Mouse (Mus musculus): ENCODE measurements around the gene Plin5. TPM values are rescaled to one million over a fixed set of nuclear protein-coding genes. Genes with fewer than 3 reads are reported as not detected.

The Plin5 gene
- polyA plus RNA-seq, 2 experiments: 0.10 TPM; not detected in 1

DNA sequence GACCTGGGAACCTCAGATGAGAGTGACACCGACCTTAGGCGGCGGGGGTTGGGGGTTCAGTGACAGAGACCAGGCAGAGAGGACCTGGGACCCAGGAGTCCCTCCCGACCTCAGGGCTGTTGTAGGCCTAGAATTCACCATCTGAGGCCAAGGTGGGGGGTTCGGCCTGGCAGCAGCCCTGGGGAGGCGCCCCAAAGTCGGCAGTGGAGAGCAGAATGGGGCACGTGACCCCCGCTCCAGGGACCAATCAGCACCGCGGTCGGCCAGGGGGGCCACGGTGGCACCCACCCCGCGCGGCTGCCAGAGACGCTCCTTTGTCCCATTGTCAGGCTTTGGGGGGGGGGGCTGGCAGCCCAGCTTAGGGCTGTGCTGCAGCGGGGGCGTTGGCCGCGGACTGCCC, 22.0 kb upstream of the Plin5 start:
- peak overlapping the region; percentile 98 for H3K4me2 ChIP-seq (replicated peaks; ENCODE audit: low read depth, low read length, severe bottlenecking)
- DNase-seq (ENCODE audit: low spot score): no peak
- TF ChIP-seq POLR2A (IDR thresholded peaks at IDR 0.05; ENCODE audit: borderline replicate concordance, extremely low read depth, insufficient read depth, insufficient read length): no peak
- H3K27ac ChIP-seq (replicated peaks; ENCODE audit: low read depth, low read length): no peak overlapping the region
- peaks cover 15% of the 10 kb centered on the region; the same call in 1 of the 2 replicates for H3K4me1 ChIP-seq (ENCODE audit: control insufficient read depth, insufficient read depth, low read length)
- H3K27me3 ChIP-seq (ENCODE audit: control insufficient read depth, insufficient read depth, low read length): peaks cover 52% of the 10 kb centered on the region
- no peaks in the 10 kb centered on the region for H3K9me3 ChIP-seq (ENCODE audit: control insufficient read depth, low read length)
- no peaks in the 10 kb centered on the region for H3K36me3 ChIP-seq (ENCODE audit: control insufficient read depth, insufficient read depth, low read length)
- 6% methylated on average over 8 of the region's 21 CpGs for WGBS
- peak overlapping the region; percentile 66 for H3K9ac ChIP-seq (ENCODE audit: low read depth, low read length, severe bottlenecking)
- no peak for ATAC-seq (ENCODE audit: low FRiP score, low read depth)
- H3K4me3 ChIP-seq (replicated peaks; ENCODE audit: low read length): peak overlapping the region; percentile 72

GRCm38 (mm10) chr17:56137839-56138613, 20.6 kb upstream of the Plin5 start:
- Histone ChIP-seq H3K4me3 (replicated peaks; ENCODE audit: low read length) (no peak overlapping the region), H3K4me2 (replicated peaks; ENCODE audit: low read depth, low read length, severe bottlenecking) (peak overlapping the region; percentile 18), H3K9ac (ENCODE audit: low read depth, low read length, severe bottlenecking) (no peak overlapping the region), H3K27me3 (ENCODE audit: control insufficient read depth, insufficient read depth, low read length) (peaks cover 51% of the 10 kb centered on the region), H3K4me1 (ENCODE audit: control insufficient read depth, insufficient read depth, low read length) (peaks cover 21% of the 10 kb centered on the region; the same call in 1 of the 2 replicates), H3K9me3 (ENCODE audit: control insufficient read depth, low read length) (no peaks in the 10 kb centered on the region), H3K36me3 (ENCODE audit: control insufficient read depth, insufficient read depth, low read length) (no peaks in the 10 kb centered on the region), H3K27ac (replicated peaks; ENCODE audit: low read depth, low read length) (no peak overlapping the region)
- TF ChIP-seq POLR2A (IDR thresholded peaks at IDR 0.05; ENCODE audit: borderline replicate concordance, extremely low read depth, insufficient read depth, insufficient read length): no peak
- DNase-seq (ENCODE audit: low spot score): no peak
- no peak for ATAC-seq (ENCODE audit: low FRiP score, low read depth)
- WGBS: 15% methylated on average over 25 of the region's 25 CpGs

DNA sequence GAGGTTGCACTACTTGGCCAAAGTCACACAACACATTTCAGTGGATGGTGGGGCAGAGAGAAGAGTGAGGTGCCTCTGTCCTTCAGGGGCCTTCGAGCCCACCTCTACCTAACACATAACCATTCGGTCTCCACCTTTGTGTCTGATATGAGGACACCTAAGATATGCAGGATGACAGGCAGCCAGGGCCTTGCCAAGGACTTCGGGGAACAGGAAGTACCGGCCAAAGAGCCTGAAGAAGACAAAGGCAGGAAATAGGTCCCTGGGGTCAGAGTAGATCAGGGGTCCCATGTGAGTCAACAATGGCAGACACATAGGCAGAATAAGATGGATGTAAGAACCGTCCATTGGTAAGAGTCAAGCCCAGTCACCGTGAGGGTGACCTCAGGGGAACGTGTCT, 19.2 kb upstream of the Plin5 start:
- TF ChIP-seq POLR2A (IDR thresholded peaks at IDR 0.05; ENCODE audit: borderline replicate concordance, extremely low read depth, insufficient read depth, insufficient read length): no peak
- no peak overlapping the region for H3K9ac ChIP-seq (ENCODE audit: low read depth, low read length, severe bottlenecking)
- no peak overlapping the region for H3K4me2 ChIP-seq (replicated peaks; ENCODE audit: low read depth, low read length, severe bottlenecking)
- H3K36me3 ChIP-seq (ENCODE audit: control insufficient read depth, insufficient read depth, low read length): no peaks in the 10 kb centered on the region
- no peak overlapping the region for H3K4me3 ChIP-seq (replicated peaks; ENCODE audit: low read length)
- peaks cover 12% of the 10 kb centered on the region; the same call in 1 of the 2 replicates for H3K4me1 ChIP-seq (ENCODE audit: control insufficient read depth, insufficient read depth, low read length)
- ATAC-seq (ENCODE audit: low FRiP score, low read depth): no peak
- 97% methylated on average over 7 of the region's 7 CpGs for WGBS
- no peak overlapping the region for H3K27ac ChIP-seq (replicated peaks; ENCODE audit: low read depth, low read length)
- DNase-seq (ENCODE audit: low spot score): no peak
- no peaks in the 10 kb centered on the region for H3K9me3 ChIP-seq (ENCODE audit: control insufficient read depth, low read length)
- peaks cover 36% of the 10 kb centered on the region for H3K27me3 ChIP-seq (ENCODE audit: control insufficient read depth, insufficient read depth, low read length)

DNA sequence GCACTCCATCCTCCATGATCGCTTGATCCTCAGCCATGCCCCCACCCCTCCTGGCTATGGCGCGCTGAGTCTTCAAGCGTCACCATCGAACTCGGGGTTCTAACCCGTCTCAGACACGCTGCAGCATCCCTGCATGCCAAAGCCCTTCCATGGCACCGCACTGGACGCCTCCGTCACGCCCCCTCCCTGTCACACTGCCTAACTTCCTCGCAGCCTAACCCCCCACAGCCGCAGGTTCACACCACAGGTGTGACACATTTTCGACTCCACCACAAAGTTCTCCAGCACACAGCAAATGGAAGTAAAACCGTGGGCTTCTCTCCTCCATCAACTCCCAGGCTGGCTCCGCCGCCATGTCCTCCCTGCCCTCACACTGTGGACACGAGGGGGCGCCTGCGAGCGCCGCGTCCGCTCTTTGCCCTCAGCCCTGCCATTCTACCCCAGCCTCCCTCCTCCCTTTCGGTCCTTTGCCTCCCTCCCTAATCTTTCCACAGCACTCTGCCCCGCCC, 17.1 kb upstream of the Plin5 start:
- no peak for TF ChIP-seq POLR2A (IDR thresholded peaks at IDR 0.05; ENCODE audit: borderline replicate concordance, extremely low read depth, insufficient read depth, insufficient read length)
- H3K36me3 ChIP-seq (ENCODE audit: control insufficient read depth, insufficient read depth, low read length): no peaks in the 10 kb centered on the region
- 2% methylated on average over 27 of the region's 27 CpGs for WGBS
- H3K4me2 ChIP-seq (replicated peaks; ENCODE audit: low read depth, low read length, severe bottlenecking): peak overlapping the region; percentile 57
- H3K4me3 ChIP-seq (replicated peaks; ENCODE audit: low read length): peak overlapping the region; percentile 29
- H3K9ac ChIP-seq (ENCODE audit: low read depth, low read length, severe bottlenecking): peak overlapping the region; percentile 41; the same call in 1 of the 2 replicates
- H3K4me1 ChIP-seq (ENCODE audit: control insufficient read depth, insufficient read depth, low read length): peaks cover 9% of the 10 kb centered on the region; the same call in 1 of the 2 replicates
- ATAC-seq (ENCODE audit: low FRiP score, low read depth) (no peak), DNase-seq (ENCODE audit: low spot score) (no peak)
- H3K27me3 ChIP-seq (ENCODE audit: control insufficient read depth, insufficient read depth, low read length): peaks cover 17% of the 10 kb centered on the region
- no peaks in the 10 kb centered on the region for H3K9me3 ChIP-seq (ENCODE audit: control insufficient read depth, low read length)
- no peak overlapping the region for H3K27ac ChIP-seq (replicated peaks; ENCODE audit: low read depth, low read length)

- no peaks in the 10 kb centered on the region for H3K9me3 ChIP-seq (ENCODE audit: control insufficient read depth, low read length)
- H3K27ac ChIP-seq (replicated peaks; ENCODE audit: low read depth, low read length): no peak overlapping the region
- no peak for DNase-seq (ENCODE audit: low spot score)
- no peaks in the 10 kb centered on the region for H3K36me3 ChIP-seq (ENCODE audit: control insufficient read depth, insufficient read depth, low read length)
- H3K4me3 ChIP-seq (replicated peaks; ENCODE audit: low read length): peak overlapping the region; percentile 29
- H3K9ac ChIP-seq (ENCODE audit: low read depth, low read length, severe bottlenecking): 0 out of 2 replicates have a peak overlapping the region, but pooled peaks have one; percentile 41
- WGBS: 19% methylated on average over 18 of the region's 21 CpGs
- peak overlapping the region; percentile 57 for H3K4me2 ChIP-seq (replicated peaks; ENCODE audit: low read depth, low read length, severe bottlenecking)
- no peak for ATAC-seq (ENCODE audit: low FRiP score, low read depth)
- peaks cover 9% of the 10 kb centered on the region; the same call in 1 of the 2 replicates for H3K27me3 ChIP-seq (ENCODE audit: control insufficient read depth, insufficient read depth, low read length)
- peaks cover 8% of the 10 kb centered on the region; the same call in 1 of the 2 replicates for H3K4me1 ChIP-seq (ENCODE audit: control insufficient read depth, insufficient read depth, low read length)
- no peak for TF ChIP-seq POLR2A (IDR thresholded peaks at IDR 0.05; ENCODE audit: borderline replicate concordance, extremely low read depth, insufficient read depth, insufficient read length)
Observed at GRCm38 (mm10) chr17:56133457-56134363, 16.3 kb upstream of the Plin5 start.
